Mouse (Mus musculus) E14TG2a.4 (cell line): ENCODE measurements around the gene Cnpy4.

Experiments used
- H3K27me3 ChIP-seq: 2 replicates; pipeline ENCODE4 v1.6.1; 2014; ENCODE audit warnings: low read length, control low read depth; ENCODE audit not compliant: insufficient read depth
- H3K36me3 ChIP-seq: 2 replicates; pipeline ENCODE4 v1.6.1; 2014; ENCODE audit warnings: low read length, control low read depth; ENCODE audit not compliant: insufficient read depth
- H3K4me1 ChIP-seq: replicated peaks from 2 replicates; pipeline ENCODE4 v1.6.1; 2014; ENCODE audit warnings: low read depth, low read length, control low read depth
- H3K4me3 ChIP-seq: replicated peaks from 2 replicates; pipeline ENCODE4 v1.5.1; 2014; ENCODE audit warnings: mild to moderate bottlenecking, low read length
- H3K9me3 ChIP-seq: 2 replicates; pipeline ENCODE4 v1.6.1; 2014; ENCODE audit warnings: low read length, control low read depth
- CTCF ChIP-seq: conservative IDR thresholded peaks from 2 replicates; pipeline ENCODE4 v1.5.1; 2014; ENCODE audit warnings: low read length
- NANOG ChIP-seq: IDR thresholded peaks from 2 replicates; pipeline ENCODE4 v1.6.1; 2014; ENCODE audit warnings: borderline replicate concordance, low read length, mixed read lengths
- POU5F1 ChIP-seq: IDR thresholded peaks from 2 replicates; pipeline ENCODE4 v1.6.1; 2014; ENCODE audit warnings: low read length, borderline replicate concordance

Gene Cnpy4

DNA sequence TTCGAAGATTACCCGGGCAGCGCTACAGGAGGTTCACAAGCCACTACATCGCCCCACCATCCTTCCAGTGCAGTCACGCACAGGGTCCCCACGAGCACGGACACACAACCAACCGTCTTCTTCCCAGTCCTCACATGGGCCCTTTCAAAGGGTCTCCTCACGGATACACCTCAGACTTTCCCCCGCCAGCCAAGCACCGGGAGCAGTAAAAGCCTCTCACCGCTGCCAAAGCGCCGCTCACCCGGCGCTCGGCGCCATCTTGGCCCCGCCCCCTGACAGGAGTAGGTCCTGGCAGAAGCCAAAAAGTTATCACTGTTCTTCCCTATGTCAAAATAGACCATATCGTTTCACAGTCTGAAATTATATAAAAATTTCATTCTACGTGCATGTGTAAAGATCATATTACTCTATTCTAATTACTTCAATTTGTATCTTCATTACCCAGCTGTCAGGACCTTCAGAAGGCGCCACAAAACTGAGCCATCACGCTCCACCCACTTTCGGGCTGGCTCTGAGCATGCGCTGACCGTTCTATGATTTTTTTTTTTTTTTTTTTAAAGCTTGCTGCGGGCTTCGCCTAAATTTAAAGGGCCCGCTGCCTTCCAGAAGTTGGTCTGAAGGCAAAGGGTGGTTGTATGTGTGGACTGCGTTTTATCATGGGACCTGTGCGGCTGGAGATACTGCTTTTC lies at the start of gene Cnpy4, which contains the start of gene Taf6:
Cnpy4 (plus strand) TSS at position 536 of the 689 bp plus-strand sequence.
Taf6 (minus strand) TSS at position 502 of the 689 bp plus-strand sequence.
- Histone ChIP-seq H3K9me3 (no peaks in the 10 kb centered on the region), H3K27me3 (no peaks in the 10 kb centered on the region), H3K4me1 (peaks cover 59% of the 10 kb centered on the region), H3K4me3 (peak within 1 kb of the TSS; percentile 95), H3K36me3 (peaks cover 56% of the 10 kb centered on the region)
- TF ChIP-seq CTCF (no peak), POU5F1 (no peak), NANOG (no peak)

DNA sequence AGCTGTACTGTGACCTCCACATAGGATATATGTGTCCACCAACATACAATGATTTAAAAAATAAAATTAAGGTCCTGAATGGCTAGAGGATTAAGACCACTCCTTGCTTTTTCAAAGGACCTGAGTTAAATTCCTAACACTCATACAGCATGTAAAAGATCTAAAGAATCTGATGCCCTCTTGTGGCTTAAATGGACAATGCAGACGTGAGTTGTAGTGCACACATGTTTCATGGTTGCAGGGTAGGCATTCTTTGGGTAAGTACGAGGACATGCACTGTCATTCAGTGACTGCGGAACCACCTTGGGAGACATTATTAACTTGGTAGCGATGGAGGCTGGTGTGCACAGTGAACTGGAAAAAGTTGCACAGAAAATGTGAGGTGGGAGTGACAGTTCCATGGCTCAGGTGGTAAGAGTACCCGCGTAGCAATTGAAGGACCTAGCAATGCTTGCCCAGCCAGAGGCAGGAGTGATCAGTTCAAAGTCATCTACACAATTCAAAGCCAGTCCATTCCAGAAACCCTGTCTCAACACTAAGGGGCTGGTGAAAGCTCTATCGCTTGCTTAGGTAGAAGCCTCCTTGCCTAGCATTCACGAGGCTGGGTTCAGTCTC lies 49.2 kb upstream of the Cnpy4 start:
- Histone ChIP-seq H3K27me3 (no peaks in the 10 kb centered on the region), H3K36me3 (peaks cover 28% of the 10 kb centered on the region), H3K9me3 (no peaks in the 10 kb centered on the region), H3K4me3 (no peak overlapping the region), H3K4me1 (0 out of 2 replicates have a peak, but pooled peaks cover 5% of the 10 kb centered on the region)
- TF ChIP-seq NANOG, result no peak
- peak; percentile 79 for TF ChIP-seq CTCF
- no peak for TF ChIP-seq POU5F1

DNA sequence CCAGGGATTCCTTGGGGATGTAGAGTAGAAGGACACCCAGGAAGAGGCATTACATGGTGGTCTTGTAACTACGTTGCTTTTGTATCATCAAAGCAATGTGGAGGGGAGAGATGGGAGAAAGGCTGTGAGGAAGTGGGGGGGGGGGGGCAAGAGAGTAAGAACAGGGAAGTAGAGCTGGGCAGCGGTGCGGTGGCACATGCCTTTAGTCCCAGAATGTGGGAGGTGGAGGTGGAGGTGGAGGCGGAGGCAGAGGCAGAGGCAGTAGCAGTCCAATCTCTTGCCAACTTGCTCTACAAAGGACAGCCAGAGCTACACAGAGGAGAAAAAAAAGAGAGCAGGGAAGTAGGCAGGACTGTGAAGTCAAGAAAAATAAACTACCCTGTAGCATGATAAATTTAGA lies 48.7 kb upstream of the Cnpy4 start:
- Histone ChIP-seq H3K4me1 (0 out of 2 replicates have a peak, but pooled peaks cover 5% of the 10 kb centered on the region), H3K4me3 (no peak overlapping the region), H3K9me3 (no peaks in the 10 kb centered on the region), H3K27me3 (no peaks in the 10 kb centered on the region), H3K36me3 (peaks cover 27% of the 10 kb centered on the region)
- TF ChIP-seq CTCF (no peak), POU5F1 (no peak), NANOG (no peak)

DNA sequence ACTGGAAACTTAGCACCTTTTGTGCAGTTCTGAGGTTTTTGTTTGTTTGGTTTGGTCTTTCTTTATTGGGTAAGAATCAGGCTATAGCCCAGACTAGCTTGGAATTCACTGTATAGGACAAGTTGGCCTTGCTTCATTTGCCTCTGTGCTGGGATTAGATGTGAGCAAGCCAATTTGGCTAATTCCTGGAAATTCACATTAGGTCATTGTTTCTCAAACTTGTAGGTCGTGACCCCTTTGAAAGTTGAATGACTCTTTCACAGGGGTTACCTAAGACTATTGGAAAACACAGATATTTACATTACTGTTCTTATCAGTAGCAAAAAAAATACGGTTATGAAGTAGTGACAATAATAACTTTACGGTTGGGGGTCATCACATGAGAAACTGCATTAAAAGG lies 32.9 kb upstream of the Cnpy4 start:
- TF ChIP-seq CTCF, result no peak
- TF ChIP-seq NANOG, result no peak
- no peak for TF ChIP-seq POU5F1
- no peaks in the 10 kb centered on the region for H3K9me3 ChIP-seq
- peaks cover 19% of the 10 kb centered on the region for H3K4me1 ChIP-seq
- peaks cover 28% of the 10 kb centered on the region for H3K36me3 ChIP-seq
- H3K27me3 ChIP-seq, result no peaks in the 10 kb centered on the region
- peak overlapping the region; percentile 89 for H3K4me3 ChIP-seq

DNA sequence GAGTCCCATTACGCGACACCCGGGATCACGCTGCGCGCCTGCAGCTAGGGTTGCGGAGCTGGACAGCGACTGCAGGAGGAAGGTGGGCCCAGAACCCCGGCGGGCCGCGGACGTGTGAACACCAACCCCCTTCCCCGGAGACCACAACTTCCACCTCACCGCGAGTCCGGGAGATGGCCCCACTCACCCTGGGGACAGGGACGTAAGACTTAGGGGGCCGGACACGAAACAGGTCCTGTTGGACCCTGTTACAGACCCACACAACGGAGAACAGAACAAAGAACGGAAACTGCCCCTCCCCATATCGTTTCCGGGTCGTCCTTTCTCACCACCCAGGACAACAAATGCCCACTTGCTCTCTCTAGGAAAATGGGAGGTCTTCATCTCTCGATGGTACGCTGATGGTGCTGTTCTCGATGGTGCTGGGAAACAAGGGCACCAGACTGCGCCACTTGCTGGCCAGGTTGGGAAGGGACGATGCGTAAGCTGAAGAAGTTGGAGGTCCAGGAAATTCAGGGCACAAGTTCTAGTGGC lies 31.8 kb upstream of the Cnpy4 start, which contains the start of gene Zfp113:
Zfp113 (minus strand) TSS at position 302 of the 534 bp plus-strand sequence.
- no peaks in the 10 kb centered on the region for H3K27me3 ChIP-seq
- H3K4me3 ChIP-seq, result peak within 1 kb of the TSS; percentile 89
- H3K9me3 ChIP-seq, result no peaks in the 10 kb centered on the region
- H3K36me3 ChIP-seq, result peaks cover 23% of the 10 kb centered on the region
- TF ChIP-seq NANOG (no peak), POU5F1 (no peak), CTCF (peak; percentile 63)
- H3K4me1 ChIP-seq, result peaks cover 28% of the 10 kb centered on the region

DNA sequence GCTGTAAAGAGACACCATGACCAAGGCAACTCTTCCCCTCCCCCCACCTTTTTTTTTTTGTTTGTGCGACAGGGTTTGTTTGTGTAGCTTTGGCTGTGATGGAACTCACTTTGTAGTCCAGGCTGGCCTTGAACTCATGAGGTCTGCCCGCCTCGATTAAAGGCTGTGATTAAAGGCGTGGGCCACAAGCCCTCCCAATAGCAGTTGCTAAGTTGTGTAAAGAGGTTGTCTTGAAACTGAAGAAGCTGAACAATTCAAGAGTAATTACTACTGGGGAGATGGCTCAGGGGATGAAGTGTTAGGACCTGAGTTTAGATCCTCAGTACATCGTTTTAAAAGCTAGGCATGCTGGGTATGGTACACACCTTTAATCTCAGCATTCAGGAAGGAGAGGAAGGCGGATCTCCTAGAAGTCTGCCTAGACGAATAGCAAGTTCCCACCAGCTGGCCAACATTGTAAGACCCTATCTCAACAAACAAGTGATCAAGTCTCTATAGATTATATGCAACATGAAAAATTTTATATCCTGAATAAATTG lies 27.0 kb upstream of the Cnpy4 start:
- H3K4me3 ChIP-seq, result peak overlapping the region; percentile 90
- H3K9me3 ChIP-seq, result no peaks in the 10 kb centered on the region
- H3K4me1 ChIP-seq, result peaks cover 52% of the 10 kb centered on the region
- H3K27me3 ChIP-seq, result no peaks in the 10 kb centered on the region
- TF ChIP-seq POU5F1 (no peak), NANOG (no peak), CTCF (no peak)
- peaks cover 36% of the 10 kb centered on the region for H3K36me3 ChIP-seq

DNA sequence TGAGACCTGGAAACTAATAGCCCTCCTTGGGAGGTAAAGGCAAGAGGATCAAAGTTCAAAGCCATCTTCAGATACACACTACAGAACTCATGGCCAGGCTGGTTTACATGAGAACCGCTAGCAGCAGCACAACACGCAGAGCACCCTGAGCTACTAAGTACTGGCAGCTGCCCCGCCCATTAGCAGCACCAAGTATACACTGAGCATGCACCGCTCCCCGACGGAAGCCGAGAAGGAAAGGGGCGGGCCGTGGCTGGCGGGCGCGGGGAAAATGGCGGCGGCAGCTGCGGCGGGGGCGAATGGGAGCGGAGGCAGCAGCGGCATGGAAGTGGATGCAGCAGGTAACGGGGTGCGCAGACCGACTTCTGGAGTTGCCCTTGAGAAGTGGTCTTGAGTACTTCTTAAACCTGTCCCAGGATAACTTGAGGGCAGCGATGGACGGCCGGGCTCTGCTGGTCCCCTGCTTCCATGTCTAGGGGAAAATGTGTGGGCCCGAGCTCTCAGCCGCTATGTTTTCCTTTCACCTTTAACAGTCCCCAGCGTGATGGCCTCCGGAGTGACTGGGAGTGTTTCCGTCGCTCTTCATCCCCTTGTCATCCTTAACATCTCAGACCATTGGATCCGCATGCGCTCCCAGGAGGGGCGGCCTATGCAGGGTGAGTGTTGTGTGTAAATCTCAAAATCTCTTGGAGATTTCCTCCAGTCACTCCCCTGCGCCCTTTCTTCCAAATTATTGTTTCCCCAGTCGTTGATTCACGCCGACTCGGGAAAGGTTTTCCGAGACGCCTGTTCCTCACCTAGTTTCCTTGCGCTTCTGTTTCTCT lies 26.2 kb upstream of the Cnpy4 start, which contains the start of gene Cops6:
Cops6 (plus strand) TSS at position 230 of the 824 bp plus-strand sequence.
- Histone ChIP-seq H3K4me1 (peaks cover 59% of the 10 kb centered on the region), H3K9me3 (no peaks in the 10 kb centered on the region), H3K36me3 (peaks cover 43% of the 10 kb centered on the region), H3K4me3 (peak within 1 kb of the TSS; percentile 90), H3K27me3 (no peaks in the 10 kb centered on the region)
- no peak for TF ChIP-seq POU5F1
- TF ChIP-seq CTCF, result no peak
- no peak for TF ChIP-seq NANOG

DNA sequence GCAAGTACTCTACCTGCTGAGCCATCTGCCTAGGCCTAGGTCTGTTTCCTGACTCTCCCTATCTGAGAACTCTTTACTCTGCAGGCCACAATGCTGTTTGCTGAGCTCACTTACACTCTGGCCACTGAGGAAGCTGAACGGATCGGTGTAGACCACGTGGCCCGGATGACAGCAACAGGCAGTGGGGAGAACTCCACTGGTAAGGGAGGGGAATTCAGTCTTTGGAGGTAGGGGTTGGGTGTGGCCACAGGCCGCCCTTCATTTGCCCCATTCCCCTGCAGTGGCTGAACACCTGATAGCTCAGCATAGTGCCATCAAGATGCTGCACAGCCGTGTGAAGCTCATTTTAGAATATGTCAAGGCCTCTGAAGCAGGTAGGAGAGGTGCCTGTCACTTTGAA lies 24.2 kb upstream of the Cnpy4 start:
- peaks cover 63% of the 10 kb centered on the region for H3K36me3 ChIP-seq
- H3K9me3 ChIP-seq, result no peaks in the 10 kb centered on the region
- peaks cover 79% of the 10 kb centered on the region for H3K4me1 ChIP-seq
- H3K27me3 ChIP-seq, result no peaks in the 10 kb centered on the region
- TF ChIP-seq CTCF, result no peak
- TF ChIP-seq NANOG, result no peak
- TF ChIP-seq POU5F1, result no peak
- H3K4me3 ChIP-seq, result peak overlapping the region; percentile 90
